Mouse (Mus musculus): Measurements from ENCODE around the gene Mc1r. TPM values are rescaled to one million over a fixed set of nuclear protein-coding genes. Genes with fewer than 3 reads are reported as not detected.

Mc1r gene
- total RNA-seq (2021) = not detected
- long read RNA-seq, experiment 1 = 0 reads
- long read RNA-seq, experiment 2 = 0 reads

DNA sequence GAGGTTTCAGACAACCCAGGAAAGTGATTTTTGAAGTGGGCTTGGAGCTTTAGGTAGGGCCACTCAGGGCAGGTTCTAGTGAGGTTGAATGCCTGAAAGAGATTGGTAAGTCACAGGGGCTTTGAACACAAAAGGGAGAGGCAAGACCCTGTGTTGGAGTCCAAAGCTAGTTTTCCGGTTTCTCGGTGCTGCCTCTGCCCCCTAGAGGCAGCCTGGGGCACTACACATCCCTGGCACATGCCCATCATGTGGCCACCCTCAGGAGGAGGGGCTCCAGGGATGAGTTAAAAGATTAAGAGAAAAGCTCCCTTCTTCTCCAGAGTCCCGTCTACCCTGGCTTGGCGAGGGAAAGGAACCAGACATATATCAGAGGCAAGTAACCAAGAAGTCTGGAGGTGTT, at the start of gene Mc1r:
Gene Mc1r (plus strand): TSS at position 322 of the 400 bp plus-strand sequence.
- DNase-seq = peak; percentile 63

GRCm38 (mm10) chr8:123361082-123361739, 45.7 kb upstream of the Mc1r start:
- peak; percentile 77 for DNase-seq

- DNase-seq = peak; percentile 94
These were observed 33.3 kb upstream of the Mc1r start, which contains the start of gene Tcf25 for GRCm38 (mm10) chr8:123373403-123374238. Gene Tcf25, plus strand, starts transcription at chr8:123373753.

- peak; percentile 97 for DNase-seq
These were observed 32.7 kb upstream of the Mc1r start for GRCm38 (mm10) chr8:123374239-123374578.

GRCm38 (mm10) chr8:123375701-123376100, 31.2 kb upstream of the Mc1r start:
- DNase-seq = no peak

DNA sequence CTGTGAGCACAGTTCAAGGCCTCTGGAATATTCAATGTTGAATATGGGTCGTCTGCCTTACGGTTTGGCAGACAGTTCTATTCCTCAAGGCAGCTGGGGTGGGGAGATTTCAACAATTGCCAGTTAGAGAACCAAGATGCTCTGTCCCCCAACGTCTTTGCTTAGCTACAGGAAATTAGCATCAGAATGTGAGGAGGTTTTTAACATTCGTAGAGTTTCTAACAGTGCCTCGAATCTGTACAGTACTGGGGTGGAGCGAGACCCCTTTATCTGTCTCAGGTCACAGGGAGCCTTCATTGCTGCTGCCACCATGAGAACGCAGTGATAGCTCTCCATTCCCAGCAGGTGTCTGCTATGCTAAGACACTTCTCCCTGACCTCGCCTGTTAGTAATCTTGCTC, 30.8 kb upstream of the Mc1r start:
- no peak for DNase-seq

- DNase-seq = no peak
These were observed 25.2 kb upstream of the Mc1r start for GRCm38 (mm10) chr8:123381711-123382110.

DNA sequence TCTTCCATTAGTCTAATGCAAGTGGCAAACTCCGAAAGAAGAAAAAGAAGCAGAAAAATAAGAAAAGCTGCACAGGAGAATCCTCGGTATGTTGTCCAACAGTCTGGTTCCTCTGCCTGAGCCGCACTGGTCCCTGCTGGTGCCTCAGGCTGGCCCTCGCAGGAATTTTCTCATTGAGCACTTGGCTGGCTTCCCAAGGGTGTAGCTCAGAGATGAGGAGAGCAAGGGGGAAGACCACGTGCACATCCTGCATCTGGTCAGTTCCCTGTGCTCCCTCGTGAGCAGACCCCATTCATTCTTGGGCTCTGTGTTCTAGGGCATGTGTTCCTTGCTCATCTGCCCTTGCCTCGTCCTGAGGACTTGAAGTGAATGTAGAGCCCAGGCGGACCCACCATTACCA, 24.4 kb upstream of the Mc1r start:
- DNase-seq = no peak

GRCm38 (mm10) chr8:123384883-123385540, 21.9 kb upstream of the Mc1r start:
- DNase-seq = peak; percentile 42

- DNase-seq = no peak
These were observed 19.9 kb upstream of the Mc1r start for GRCm38 (mm10) chr8:123387041-123387440.

- DNase-seq = no peak
These were observed 19.1 kb upstream of the Mc1r start for GRCm38 (mm10) chr8:123387801-123388200.

GRCm38 (mm10) chr8:123389026-123389425, 17.9 kb upstream of the Mc1r start:
- DNase-seq = no peak

DNA sequence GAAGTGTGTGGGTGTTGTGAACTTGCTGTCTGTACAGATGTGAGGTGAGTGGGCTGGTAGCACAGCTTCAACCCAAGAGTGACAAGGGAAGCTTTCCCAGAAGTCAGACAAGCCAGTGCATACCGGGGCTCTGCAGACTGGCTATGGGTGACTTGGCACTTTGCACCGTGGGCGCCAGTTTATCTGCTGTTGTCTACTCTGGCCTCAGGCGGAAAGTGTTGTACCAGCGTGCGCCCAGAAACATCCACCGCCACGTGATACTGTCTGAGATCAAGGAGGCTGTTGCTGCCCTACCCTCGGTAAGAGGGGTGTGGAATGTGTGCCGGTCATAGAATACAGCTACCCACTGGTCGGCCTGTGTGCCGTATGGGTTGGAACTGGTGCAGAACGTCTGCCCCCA, 8.6 kb upstream of the Mc1r start:
- no peak for DNase-seq

DNA sequence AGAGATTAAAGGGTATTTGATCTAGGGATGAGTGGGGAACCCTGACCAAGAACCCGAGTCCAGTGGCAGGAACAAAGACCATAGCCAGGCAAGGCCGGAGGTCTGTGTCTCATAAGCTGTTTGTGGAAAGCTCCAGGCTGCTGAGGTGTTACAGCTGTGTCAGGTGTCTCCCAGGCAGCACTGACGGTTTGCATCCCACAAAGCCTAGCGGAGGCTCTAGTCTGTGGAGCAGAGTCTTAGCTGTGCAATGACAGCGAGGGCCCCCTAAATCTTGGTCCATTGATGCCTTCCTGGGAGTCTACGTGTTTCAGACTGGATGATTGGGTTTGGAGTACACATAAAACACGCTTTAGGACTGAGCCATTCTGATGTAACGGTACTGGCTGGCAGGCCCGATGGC, 5.0 kb upstream of the Mc1r start:
- DNase-seq = no peak

GRCm38 (mm10) chr8:123402730-123403326, 4.1 kb upstream of the Mc1r start:
- DNase-seq = no peak

DNA sequence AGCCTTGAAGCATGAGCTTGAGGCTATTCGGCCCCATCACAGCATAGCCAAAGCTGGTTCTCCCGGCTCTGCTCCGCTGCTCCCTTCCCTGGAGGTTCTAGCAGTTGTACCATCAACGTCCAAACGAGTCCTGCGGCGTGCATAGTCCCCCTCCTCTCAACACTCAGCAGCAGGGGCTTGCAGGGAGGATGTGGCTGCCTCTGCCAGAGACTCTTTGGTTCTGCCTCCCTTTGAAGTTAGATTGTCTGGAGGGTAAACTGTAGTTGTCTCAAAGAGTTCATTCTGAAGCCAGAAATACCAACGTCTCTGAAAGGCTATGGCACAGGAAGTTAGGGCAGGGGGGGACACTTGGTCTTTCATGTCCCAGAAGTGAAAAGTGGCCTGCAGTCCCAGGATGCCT, 2.4 kb upstream of the Mc1r start:
- DNase-seq = no peak

- no peak for DNase-seq
These were observed 705 bp downstream of the Mc1r start for GRCm38 (mm10) chr8:123407612-123408011.

DNA sequence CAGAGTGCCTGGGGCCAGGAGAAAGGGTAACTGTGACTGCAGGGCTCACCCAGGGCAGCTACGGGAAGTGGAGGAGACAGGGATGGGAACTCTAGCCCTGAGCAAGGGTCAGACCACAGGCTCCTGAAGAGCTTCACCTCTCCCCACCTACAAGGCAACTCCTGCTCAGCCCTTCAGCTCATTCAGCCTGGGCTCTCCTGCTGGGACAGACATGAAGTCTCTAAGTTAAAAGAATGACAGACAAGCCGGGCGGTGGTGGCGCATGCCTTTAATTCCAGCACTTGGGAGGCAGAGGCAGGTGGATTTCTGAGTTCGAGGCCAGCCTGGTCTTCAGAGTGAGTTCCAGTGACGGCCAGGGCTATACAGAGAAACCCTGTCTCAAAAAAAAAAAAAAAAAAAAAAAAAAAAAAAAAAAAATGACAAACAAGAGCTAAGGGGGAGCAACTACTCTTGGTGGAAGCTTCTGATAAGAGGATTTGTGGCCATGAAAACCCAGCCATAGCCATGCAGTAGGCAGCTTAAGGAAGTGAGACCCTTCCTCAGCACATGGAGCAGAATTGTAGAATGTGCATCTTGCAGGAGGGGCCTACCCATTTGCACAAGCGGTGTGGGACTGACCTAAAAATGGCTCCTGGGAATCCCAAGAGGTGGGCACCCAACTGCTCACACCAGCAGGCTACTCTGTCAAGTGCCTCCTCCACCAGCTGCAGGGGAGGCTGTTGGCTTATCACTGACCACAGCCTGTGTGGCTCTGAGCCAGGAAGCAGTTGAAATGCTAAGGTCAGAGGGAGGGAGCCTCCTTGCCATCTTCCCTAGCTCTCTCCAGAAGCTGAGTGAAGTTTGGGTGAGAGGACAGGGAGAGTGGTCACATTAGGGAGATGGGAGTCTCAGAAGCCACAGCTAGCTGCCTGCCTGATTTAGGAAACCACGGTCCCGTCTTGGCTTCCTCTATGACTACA, 2.0 kb downstream of the Mc1r start:
- no peak for DNase-seq

- DNase-seq = peak; percentile 35
These were observed 3.2 kb downstream of the Mc1r start for GRCm38 (mm10) chr8:123410049-123410587.

DNA sequence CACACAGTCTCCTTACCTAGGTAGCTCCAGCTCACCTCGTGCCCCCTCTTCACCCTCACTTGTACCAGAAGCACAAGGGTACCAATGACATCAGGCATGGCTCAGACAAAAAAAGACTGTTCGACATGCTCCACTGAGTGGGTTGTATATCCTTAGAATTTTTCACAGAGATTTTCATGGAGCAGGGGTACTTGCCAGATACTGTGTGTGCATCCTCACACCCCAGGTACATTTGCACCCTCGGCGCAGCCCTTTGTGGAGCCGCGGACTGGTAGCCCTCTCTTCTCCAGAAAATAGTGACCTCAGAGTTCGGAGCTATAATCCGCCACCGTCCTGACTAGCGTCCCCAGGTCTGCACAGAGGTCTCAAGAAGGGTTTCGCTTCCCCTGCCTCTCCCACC, 3.9 kb downstream of the Mc1r start:
- no peak for DNase-seq

GRCm38 (mm10) chr8:123411246-123411645, 4.3 kb downstream of the Mc1r start, which contains the start of gene Tubb3:
Gene Tubb3, plus strand, starts transcription at chr8:123411424.
- peak; percentile 30 for DNase-seq

All from gastrocnemius, postnatal 10 days (tissue).